ENCODE assay signal across 15 mouse cellular contexts in the genomic region with DNA sequence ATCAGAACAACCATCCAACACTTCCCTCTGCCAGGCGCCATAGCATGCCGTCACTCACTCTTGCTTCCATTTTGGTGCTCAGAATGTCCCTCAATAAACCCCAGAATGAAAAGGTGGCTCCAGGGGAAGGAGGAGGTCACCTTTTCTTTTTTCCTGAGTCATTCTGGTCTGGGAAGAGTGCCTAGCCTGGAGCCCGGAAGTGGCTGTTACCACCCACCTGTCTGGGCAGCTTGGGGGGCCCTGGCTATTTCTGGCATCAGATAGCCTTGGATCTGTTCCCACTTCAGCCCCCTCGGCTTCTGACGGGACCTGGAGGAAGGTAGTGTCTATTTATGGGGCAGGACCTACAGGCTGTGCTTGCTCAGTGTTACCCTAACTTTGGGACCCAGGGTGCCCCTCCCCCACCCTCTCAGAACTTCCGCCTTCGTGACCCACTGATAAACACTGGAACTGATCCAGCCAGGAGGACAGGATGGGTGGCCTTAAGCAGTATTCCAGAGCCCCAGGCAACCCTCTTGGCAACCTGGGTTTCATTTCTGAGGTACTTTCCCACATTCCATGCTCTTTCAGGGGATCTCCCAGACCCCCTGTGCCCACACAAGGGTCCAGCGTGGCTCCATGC. TPM values are rescaled to one million over a fixed set of nuclear protein-coding genes. Genes with fewer than 3 reads are reported as not detected.
DNase-seq lines count a peak whose midpoint lies in the region; ATAC-seq and TF ChIP-seq lines count a peak whose summit lies in the region.
"Had no signal": no experiment of that assay in that cellular context is flagged by ENCODE, and none has a peak within 500 bp of the region (broad histone marks: within the 10 kb centered on the region; RNA-seq: fewer than 3 reads in every experiment).

No protein-coding gene starts in this region.

- H3K4me1 ChIP-seq in hindbrain, embryonic 10.5 days (replicated peaks): peaks cover 27% of the 10 kb centered on the region
- no peaks in the 10 kb centered on the region for H3K4me1 ChIP-seq in hindbrain, embryonic 11.5 days (replicated peaks; ENCODE audit: control insufficient read depth, insufficient read depth, low read length)
- H3K4me1 ChIP-seq in E14TG2a.4 (replicated peaks; ENCODE audit: low read depth, low read length): peaks cover 51% of the 10 kb centered on the region
- H3K4me1 ChIP-seq in ES-E14 (ENCODE audit: control insufficient read depth in 2 of 2, insufficient read depth in 2 of 2, low read length in 2 of 2, poor library complexity in 1 of 2): peaks cover 8 to 13% of the 10 kb centered on the region in 2 experiments; a peak in 2 of 4 replicates
- peaks cover 6% of the 10 kb centered on the region; the same call in 1 of the 2 replicates for H3K4me1 ChIP-seq in intestine, embryonic 16.5 days (ENCODE audit: control insufficient read depth, insufficient read depth, low read length)
- H3K4me1 ChIP-seq in midbrain, embryonic 10.5 days: peaks cover 16% of the 10 kb centered on the region

- 0 out of 2 replicates have a peak overlapping the region, but pooled peaks have one; percentile 1 for H3K27ac ChIP-seq in hindbrain, embryonic 10.5 days
- no peak overlapping the region for H3K27ac ChIP-seq in hindbrain, embryonic 11.5 days (ENCODE audit: low read depth, low read length)
- H3K27ac ChIP-seq in ES-E14 (ENCODE audit: insufficient read depth, low read depth, low read length, poor library complexity, severe bottlenecking): peak overlapping the region; percentile 22; the same call in 1 of the 2 replicates
- H3K27ac ChIP-seq in intestine, embryonic 16.5 days (ENCODE audit: low read length): no peak overlapping the region
- H3K27ac ChIP-seq in midbrain, embryonic 10.5 days (replicated peaks): no peak overlapping the region
- H3K27ac ChIP-seq: hindbrain, embryonic 14.5 days had no signal

- no peak for DNase-seq in hindbrain, embryonic 10.5 days (ENCODE audit: low spot score)
- DNase-seq in hindbrain, embryonic 11.5 days (ENCODE audit: low spot score): no peak
- no peak for DNase-seq in ES-E14 (ENCODE audit: low read depth, low spot score)
- DNase-seq in midbrain, embryonic 10.5 days (ENCODE audit: low spot score): no peak
- DNase-seq: cerebellum, postnatal 14 days; gastrocnemius, postnatal 25 days; right cerebral cortex, postnatal 14 days; thymus, postnatal 25 days had no signal

- H3K4me3 ChIP-seq in hindbrain, embryonic 10.5 days: no peak overlapping the region
- no peak overlapping the region for H3K4me3 ChIP-seq in hindbrain, embryonic 11.5 days (ENCODE audit: low read depth, low read length)
- H3K4me3 ChIP-seq in E14TG2a.4 (replicated peaks; ENCODE audit: low read length) (peak overlapping the region; percentile 49), ES-E14 (ENCODE audit: insufficient read depth in 1 of 2, low read depth in 1 of 2, low read length in 2 of 2, poor library complexity in 1 of 2, severe bottlenecking in 1 of 2) (no peak overlapping the region)
- no peak overlapping the region for H3K4me3 ChIP-seq in intestine, embryonic 16.5 days (ENCODE audit: low read length)
- no peak overlapping the region for H3K4me3 ChIP-seq in midbrain, embryonic 10.5 days

- ATAC-seq in hindbrain, embryonic 11.5 days (ENCODE audit: low FRiP score): no peak
- 0 out of 2 replicates have a peak, but pooled peaks have one; percentile 12 for ATAC-seq in intestine, embryonic 16.5 days
- no peak for ATAC-seq in frontal cortex, adult (ENCODE audit: low TSS enrichment)
- ATAC-seq: CD4-positive, CD25-positive, alpha-beta regulatory T cell, adult 4 months had no signal

- H3K36me3 ChIP-seq in hindbrain, embryonic 10.5 days: no peaks in the 10 kb centered on the region
- H3K36me3 ChIP-seq in hindbrain, embryonic 11.5 days (ENCODE audit: control insufficient read depth, insufficient read depth, low read length): no peaks in the 10 kb centered on the region
- H3K36me3 ChIP-seq in E14TG2a.4 (ENCODE audit: insufficient read depth, low read length): no peaks in the 10 kb centered on the region
- H3K36me3 ChIP-seq in ES-E14 (ENCODE audit: control insufficient read depth, insufficient read depth, low read length, poor library complexity, severe bottlenecking): no peaks in the 10 kb centered on the region
- no peaks in the 10 kb centered on the region for H3K36me3 ChIP-seq in intestine, embryonic 16.5 days (ENCODE audit: control insufficient read depth, insufficient read depth, low read length)
- no peaks in the 10 kb centered on the region for H3K36me3 ChIP-seq in midbrain, embryonic 10.5 days

- 80% methylated on average over 8 of the region's 8 CpGs for WGBS in hindbrain, embryonic 10.5 days
- 73% methylated on average over 8 of the region's 8 CpGs for WGBS in hindbrain, embryonic 11.5 days
- 58% methylated on average over 8 of the region's 8 CpGs for WGBS in intestine, embryonic 16.5 days
- 86% methylated on average over 8 of the region's 8 CpGs for WGBS in midbrain, embryonic 10.5 days

- H3K9me3 ChIP-seq in hindbrain, embryonic 10.5 days: no peaks in the 10 kb centered on the region
- H3K9me3 ChIP-seq in hindbrain, embryonic 11.5 days (ENCODE audit: control insufficient read depth, low read length): no peaks in the 10 kb centered on the region
- H3K9me3 ChIP-seq in E14TG2a.4 (ENCODE audit: low read length) (peaks cover 8% of the 10 kb centered on the region), ES-E14 (ENCODE audit: control insufficient read depth, insufficient read depth, low read depth, low read length) (no peaks in the 10 kb centered on the region)
- no peaks in the 10 kb centered on the region for H3K9me3 ChIP-seq in intestine, embryonic 16.5 days (ENCODE audit: control insufficient read depth, low read length)
- no peaks in the 10 kb centered on the region for H3K9me3 ChIP-seq in midbrain, embryonic 10.5 days (replicated peaks)

- H3K9ac ChIP-seq in hindbrain, embryonic 11.5 days (ENCODE audit: low read depth, low read length): no peak overlapping the region
- H3K9ac ChIP-seq in ES-E14 (ENCODE audit: insufficient read depth, low read depth, low read length, poor library complexity, severe bottlenecking): no peak overlapping the region
- H3K9ac ChIP-seq in intestine, embryonic 16.5 days (ENCODE audit: low read depth, low read length): no peak overlapping the region
- H3K9ac ChIP-seq: hindbrain, embryonic 14.5 days had no signal

- in situ Hi-C loops in ES-E14 (cut with MboI; ENCODE audit: low sequenced_read_pairs in 2 of 2, unreplicated experiment in 2 of 2): no loop called here

- TF ChIP-seq CTCF in E14TG2a.4 (conservative IDR thresholded peaks at IDR 0.05; ENCODE audit: low read length): no peak

- H3K4me2 ChIP-seq in hindbrain, embryonic 11.5 days (replicated peaks; ENCODE audit: low read depth, low read length): no peak overlapping the region
- no peak overlapping the region for H3K4me2 ChIP-seq in intestine, embryonic 16.5 days (ENCODE audit: low read depth, low read length)
- H3K4me2 ChIP-seq: hindbrain, embryonic 14.5 days had no signal

- H3K27me3 ChIP-seq in hindbrain, embryonic 10.5 days (ENCODE audit: insufficient read depth, poor library complexity, severe bottlenecking): peaks cover 4% of the 10 kb centered on the region; the same call in 1 of the 2 replicates
- no peaks in the 10 kb centered on the region for H3K27me3 ChIP-seq in hindbrain, embryonic 11.5 days (ENCODE audit: control insufficient read depth, insufficient read depth, low read length)
- peaks cover 14% of the 10 kb centered on the region for H3K27me3 ChIP-seq in E14TG2a.4 (ENCODE audit: insufficient read depth, low read length)
- no peaks in the 10 kb centered on the region for H3K27me3 ChIP-seq in intestine, embryonic 16.5 days (replicated peaks; ENCODE audit: control insufficient read depth, insufficient read depth, low read length)
- H3K27me3 ChIP-seq in midbrain, embryonic 10.5 days (ENCODE audit: low read depth, poor library complexity, severe bottlenecking): peaks cover under 1% of the 10 kb centered on the region

TF ChIP-seq in ES-E14, 5 proteins besides CTCF, POLR2A, EP300 and RAD21:
- TF ChIP-seq ZNF384 (IDR thresholded peaks at IDR 0.05; ENCODE audit: low read depth, low read length): no peak
- no peak for TF ChIP-seq MAFK (IDR thresholded peaks at IDR 0.05; ENCODE audit: insufficient read depth, low read depth, low read length)
- no peak for TF ChIP-seq CHD2 (IDR thresholded peaks at IDR 0.05; ENCODE audit: low read depth, low read length)
- TF ChIP-seq HCFC1 (IDR thresholded peaks at IDR 0.05; ENCODE audit: borderline replicate concordance, insufficient read depth, low read length): no peak
- TF ChIP-seq ZC3H11A (IDR thresholded peaks at IDR 0.05; ENCODE audit: borderline replicate concordance, low read depth, low read length): no peak

RNA-seq across cellular contexts. Expression of a gene that starts 8.8 kb away (rescaled TPM):
- 0.61 and 0.64 TPM in 2 replicates for polyA plus RNA-seq in hindbrain, embryonic 10.5 days (2016; fragmentation: Nextera tagmentation; extraction: Ambion mirVana)
- polyA plus RNA-seq in hindbrain, embryonic 11.5 days (2014; fragmentation: Nextera tagmentation; extraction: Ambion mirVana): 0.12 and 0.45 TPM in 2 replicates
- 1.2 and 2.4 TPM in 2 replicates for total RNA-seq in ES-E14 (2012; rRNA removed)
- 5.3 and 5.8 TPM in 2 replicates for polyA plus RNA-seq in intestine, embryonic 16.5 days (2015; fragmentation: Nextera tagmentation; extraction: Ambion mirVana)
- polyA plus RNA-seq in midbrain, embryonic 10.5 days (2016; fragmentation: Nextera tagmentation; extraction: Ambion mirVana): 0.46 and 0.72 TPM in 2 replicates
- polyA plus RNA-seq: CD4-positive, CD25-positive, alpha-beta regulatory T cell, adult 4 months; liver, adult 2 months had no signal

RNA-seq across cellular contexts. Expression of a gene that starts 48.6 kb away (rescaled TPM):
- polyA plus RNA-seq in hindbrain, embryonic 10.5 days (2016; fragmentation: Nextera tagmentation; extraction: Ambion mirVana): 0.12 TPM in 2 replicates
- not detected in 2 replicates for polyA plus RNA-seq in hindbrain, embryonic 11.5 days (2014; fragmentation: Nextera tagmentation; extraction: Ambion mirVana)
- not detected in 2 replicates for total RNA-seq in ES-E14 (2012; rRNA removed)
- polyA plus RNA-seq in intestine, embryonic 16.5 days (2015; fragmentation: Nextera tagmentation; extraction: Ambion mirVana): 0.22 and 0.43 TPM in 2 replicates
- not detected in 2 replicates for polyA plus RNA-seq in midbrain, embryonic 10.5 days (2016; fragmentation: Nextera tagmentation; extraction: Ambion mirVana)
- total RNA-seq: gastrocnemius, postnatal 25 days; left cerebral cortex, postnatal 36 days; liver, adult 2 months had no signal
- polyA plus RNA-seq: liver, adult 2 months had no signal

Comparison
In these comparisons a context has a peak if more than half of its experiments do, and no peak if none do; other contexts are left out.
1. H3K27ac ChIP-seq: peak in hindbrain, embryonic 10.5 days (single experiment) and ES-E14 (single experiment); none in hindbrain, embryonic 11.5 days (single experiment), intestine, embryonic 16.5 days (single experiment) and midbrain, embryonic 10.5 days (single experiment).